In the genomic region with DNA sequence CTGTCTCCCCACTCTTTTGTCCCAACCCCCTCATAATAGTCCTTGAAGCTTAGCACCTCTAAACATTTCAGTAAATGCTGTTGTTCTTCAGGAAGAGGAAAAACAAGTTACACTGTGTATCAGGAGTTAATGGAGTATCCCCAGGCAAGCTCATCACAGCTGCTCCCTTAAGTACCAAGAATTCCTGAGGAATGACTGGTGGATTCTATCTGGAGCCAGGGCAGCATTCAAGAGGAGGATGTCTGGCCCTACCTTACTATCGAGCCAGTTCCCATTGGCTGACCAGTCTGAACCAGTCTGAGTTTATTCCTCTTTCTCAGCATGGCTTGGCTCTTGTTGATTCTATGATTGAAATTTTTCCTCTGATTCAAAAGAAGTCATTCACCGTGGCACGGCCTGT, we compare ENCODE assay signal across 30 mouse cellular contexts.
DNase-seq lines count a peak whose midpoint lies in the region; ATAC-seq lines count a peak whose summit lies in the region.
"Had no signal": no experiment of that assay in that cellular context is flagged by ENCODE, and none has a peak within 500 bp of the region (broad histone marks: within the 10 kb centered on the region; RNA-seq: fewer than 3 reads in every experiment).

No protein-coding gene starts in this region.

- H3K4me3 ChIP-seq in midbrain, embryonic 15.5 days: no peak overlapping the region
- H3K4me3 ChIP-seq: embryonic facial prominence, embryonic 13.5 days; forebrain, embryonic 10.5 days; forebrain, embryonic 15.5 days; heart, embryonic 13.5 days; hindbrain, embryonic 10.5 days; hindbrain, embryonic 15.5 days; kidney, embryonic 15.5 days; layer of hippocampus, adult 2 months; left cerebral cortex, adult 2 months; limb, embryonic 12.5 days; lung, embryonic 15.5 days; megakaryocyte, embryonic 14.5 days; midbrain, embryonic 13.5 days; neural tube, embryonic 15.5 days had no signal

- no peak overlapping the region for H3K27ac ChIP-seq in midbrain, embryonic 15.5 days
- H3K27ac ChIP-seq: embryonic facial prominence, embryonic 13.5 days; forebrain, embryonic 10.5 days; forebrain, embryonic 15.5 days; heart, embryonic 13.5 days; hindbrain, embryonic 10.5 days; hindbrain, embryonic 15.5 days; kidney, embryonic 15.5 days; layer of hippocampus, adult 2 months; left cerebral cortex, adult 2 months; limb, embryonic 12.5 days; lung, embryonic 15.5 days; midbrain, embryonic 13.5 days; neural tube, embryonic 15.5 days had no signal

- ATAC-seq in midbrain, embryonic 15.5 days (replicated peaks): no peak
- ATAC-seq: forebrain, embryonic 15.5 days; midbrain, embryonic 13.5 days had no signal

- H3K9ac ChIP-seq in midbrain, embryonic 15.5 days: no peak overlapping the region
- H3K9ac ChIP-seq: embryonic facial prominence, embryonic 13.5 days; forebrain, embryonic 15.5 days; heart, embryonic 13.5 days; hindbrain, embryonic 15.5 days; kidney, embryonic 15.5 days; limb, embryonic 12.5 days; lung, embryonic 15.5 days; midbrain, embryonic 13.5 days; neural tube, embryonic 15.5 days had no signal

- no peaks in the 10 kb centered on the region for H3K9me3 ChIP-seq in midbrain, embryonic 15.5 days
- H3K9me3 ChIP-seq: embryonic facial prominence, embryonic 13.5 days; forebrain, embryonic 10.5 days; forebrain, embryonic 15.5 days; heart, embryonic 13.5 days; hindbrain, embryonic 10.5 days; hindbrain, embryonic 15.5 days; kidney, embryonic 15.5 days; limb, embryonic 12.5 days; lung, embryonic 15.5 days; megakaryocyte, embryonic 14.5 days; midbrain, embryonic 13.5 days; neural tube, embryonic 15.5 days had no signal

- intact Hi-C loops in heart, postnatal 14 days (cut with DNase I): no loop called here

- no peak overlapping the region for H3K4me2 ChIP-seq in midbrain, embryonic 15.5 days
- H3K4me2 ChIP-seq: embryonic facial prominence, embryonic 13.5 days; forebrain, embryonic 15.5 days; heart, embryonic 13.5 days; hindbrain, embryonic 15.5 days; kidney, embryonic 15.5 days; limb, embryonic 12.5 days; lung, embryonic 15.5 days; midbrain, embryonic 13.5 days; neural tube, embryonic 15.5 days had no signal

- no peaks in the 10 kb centered on the region for H3K36me3 ChIP-seq in midbrain, embryonic 15.5 days (replicated peaks)
- H3K36me3 ChIP-seq: embryonic facial prominence, embryonic 13.5 days; forebrain, embryonic 10.5 days; forebrain, embryonic 15.5 days; heart, embryonic 13.5 days; hindbrain, embryonic 10.5 days; hindbrain, embryonic 15.5 days; kidney, embryonic 15.5 days; limb, embryonic 12.5 days; lung, embryonic 15.5 days; midbrain, embryonic 13.5 days; neural tube, embryonic 15.5 days had no signal

- 94% methylated on average over 3 of the region's 3 CpGs for WGBS in midbrain, embryonic 15.5 days

- peak; percentile 9 for DNase-seq in gastrocnemius, postnatal 25 days
- DNase-seq in gastrocnemius, adult 8-10 months (ENCODE audit: low spot score in 2 of 2): no peak
- DNase-seq in Muller cell, postnatal 12 days (ENCODE audit: inconsistent ontology term): peak; percentile 66
- peak; percentile 27 for DNase-seq in ZHBTc4 (ENCODE audit: low read depth, low spot score)
- no peak for DNase-seq in heart, postnatal 14 days
- DNase-seq in heart, adult 18-20 months: no peak
- DNase-seq: adrenal gland, adult 2 months; adrenal gland, postnatal 36 days; cerebellum, adult 18-20 months; cerebellum, postnatal 10 days; heart, postnatal 10 days; kidney, adult 18-20 months; kidney, postnatal 36 days; right cerebral cortex, postnatal 25 days; thymus, postnatal 4 days had no signal

- H3K4me1 ChIP-seq in midbrain, embryonic 15.5 days: no peaks in the 10 kb centered on the region
- H3K4me1 ChIP-seq: hindbrain, embryonic 15.5 days; limb, embryonic 12.5 days had no signal

- no peaks in the 10 kb centered on the region for H3K27me3 ChIP-seq in midbrain, embryonic 15.5 days (replicated peaks)
- H3K27me3 ChIP-seq: embryonic facial prominence, embryonic 13.5 days; forebrain, embryonic 15.5 days; heart, embryonic 13.5 days; hindbrain, embryonic 15.5 days; limb, embryonic 12.5 days; lung, embryonic 15.5 days; megakaryocyte, embryonic 14.5 days; midbrain, embryonic 13.5 days; neural tube, embryonic 15.5 days had no signal

Comparison
In these comparisons a context has a peak if more than half of its experiments do, and no peak if none do; other contexts are left out.
1. DNase-seq: peak in gastrocnemius, postnatal 25 days (single experiment), Muller cell, postnatal 12 days (single experiment) and ZHBTc4 (single experiment); none in gastrocnemius, adult 8-10 months (0 of 2), heart, postnatal 14 days (0 of 2) and heart, adult 18-20 months (0 of 2).